Mouse (Mus musculus) myocyte (in vitro differentiated cells): ENCODE results near the gene Bach2. TPM values are rescaled to one million over a fixed set of nuclear protein-coding genes. Genes with fewer than 3 reads are reported as not detected.

Experiments
- H3K27me3 ChIP-seq: one replicate; pipeline ENCODE4 v1.6.1; 2011; ENCODE audit not compliant: control insufficient read depth, insufficient read depth, insufficient read length
- H3K36me3 ChIP-seq: one replicate; pipeline ENCODE4 v1.6.1; 2011; ENCODE audit not compliant: control insufficient read depth, insufficient read depth
- H3K4me2 ChIP-seq: one replicate; pipeline ENCODE4 v1.6.1; 2011; ENCODE audit warnings: low read depth, control low read depth
- H3K4me3 ChIP-seq: one replicate; pipeline ENCODE4 v1.5.1; 2011; ENCODE audit warnings: mild to moderate bottlenecking, control low read depth, moderate library complexity
- H3K79me2 ChIP-seq: one replicate; pipeline ENCODE4 v1.6.1; 2011; ENCODE audit not compliant: control insufficient read depth, insufficient read depth
- H3ac ChIP-seq: one replicate; pipeline ENCODE4 v1.6.1; 2011; ENCODE audit not compliant: control insufficient read depth, insufficient read length
- CEBPB ChIP-seq: IDR thresholded peaks from 2 replicates; pipeline ENCODE4 v1.6.1; 2011; ENCODE audit warnings: mild to moderate bottlenecking, moderate library complexity; ENCODE audit not compliant: poor library complexity, insufficient read depth, severe bottlenecking
- E2F4 ChIP-seq: IDR thresholded peaks from one replicate; pipeline ENCODE4 v1.6.1; 2011; ENCODE audit warnings: mild to moderate bottlenecking, control low read depth, moderate library complexity; ENCODE audit not compliant: insufficient read depth
- MAX ChIP-seq: IDR thresholded peaks from one replicate; pipeline ENCODE4 v1.6.1; 2011; ENCODE audit warnings: low read depth, mild to moderate bottlenecking, control low read depth
- MYOD1 ChIP-seq, 3 experiments: IDR thresholded peaks; one replicate each; pipeline ENCODE4 v1.6.1; 2011; ENCODE audit warnings: control low read depth in 2 of 3, low read depth in 2 of 3, mild to moderate bottlenecking in 2 of 3, moderate library complexity in 1 of 3; ENCODE audit not compliant: insufficient read length in 2 of 3, control insufficient read depth in 1 of 3
- MYOG ChIP-seq, 3 experiments: IDR thresholded peaks; one replicate each; pipeline ENCODE4 v1.6.1; 2011; ENCODE audit warnings: control low read depth in 2 of 3, low read depth in 2 of 3, mild to moderate bottlenecking in 2 of 3; ENCODE audit not compliant: insufficient read length in 2 of 3, control insufficient read depth in 1 of 3, insufficient read depth in 1 of 3
- POLR2A ChIP-seq: IDR thresholded peaks from one replicate; pipeline ENCODE4 v1.6.1; 2011; ENCODE audit warnings: low read depth, mild to moderate bottlenecking, control low read depth, moderate library complexity; ENCODE audit not compliant: insufficient read length
- POLR2AphosphoS2 ChIP-seq: IDR thresholded peaks from one replicate; pipeline ENCODE4 v1.6.1; 2011; ENCODE audit warnings: low read depth, control low read depth; ENCODE audit not compliant: insufficient read length
- REST ChIP-seq: IDR thresholded peaks from one replicate; pipeline ENCODE4 v1.6.1; 2011; ENCODE audit warnings: mild to moderate bottlenecking, control low read depth, moderate library complexity; ENCODE audit not compliant: insufficient read depth, insufficient read length
- SRF ChIP-seq: IDR thresholded peaks from one replicate; pipeline ENCODE4 v1.6.1; 2011; ENCODE audit warnings: low read depth; ENCODE audit not compliant: control insufficient read depth, insufficient read length
- TCF12 ChIP-seq: IDR thresholded peaks from one replicate; pipeline ENCODE4 v1.6.1; 2011; ENCODE audit warnings: mild to moderate bottlenecking, control low read depth; ENCODE audit not compliant: poor library complexity, insufficient read depth, severe bottlenecking
- TCF3 ChIP-seq: IDR thresholded peaks from one replicate; pipeline ENCODE4 v1.6.1; 2011; ENCODE audit warnings: low read depth, control low read depth; ENCODE audit not compliant: insufficient read length
- USF1 ChIP-seq: IDR thresholded peaks from one replicate; pipeline ENCODE4 v1.6.1; 2011; ENCODE audit warnings: low read depth, mild to moderate bottlenecking, control low read depth, moderate library complexity
- polyA plus RNA-seq: library from polyadenylated mRNA; unstranded; fragments of >200 nt; fragmentation: generic; extraction: Trizol; gene quantifications from one replicate; pipeline ENCODE4 v1.2.1, GENCODE M21; 2012; ENCODE audit warnings: missing spikeins

Gene Bach2
- polyA plus RNA-seq, 1 experiment = 0.29 TPM

DNA sequence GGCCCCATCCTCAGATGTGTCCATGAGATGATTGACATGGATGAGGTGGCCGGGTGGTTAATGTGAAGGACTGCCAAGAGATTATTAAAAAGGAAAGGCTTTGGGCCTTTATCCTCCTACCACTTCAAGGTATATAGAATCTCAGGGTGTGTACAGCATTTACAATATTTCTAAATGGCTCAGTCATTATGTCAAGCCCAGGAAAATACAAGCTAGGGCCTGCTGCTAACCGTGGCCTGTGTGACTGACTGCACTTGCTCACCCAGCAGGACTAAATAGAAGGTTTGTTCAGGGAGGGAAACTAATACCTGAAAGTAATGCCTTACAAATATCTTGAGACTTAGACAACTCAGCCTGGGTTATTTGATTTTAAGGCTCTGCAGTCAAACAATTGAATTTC lies 283.4 kb downstream of the Bach2 start:
- no peak overlapping the region for H3K4me2 ChIP-seq
- no peaks in the 10 kb centered on the region for H3K36me3 ChIP-seq
- no peaks in the 10 kb centered on the region for H3K27me3 ChIP-seq
- H3ac ChIP-seq = no peak overlapping the region
- no peak overlapping the region for H3K4me3 ChIP-seq
- TF ChIP-seq TCF12 (no peak), CEBPB (no peak), POLR2A (no peak), MYOD1 (IDR thresholded peaks at IDR 0.05; ENCODE audit: control insufficient read depth in 1 of 3, insufficient read length in 2 of 3, low read depth in 2 of 3) (no peak), E2F4 (no peak), TCF3 (no peak), USF1 (no peak), REST (no peak), POLR2AphosphoS2 (no peak), MYOG (IDR thresholded peaks at IDR 0.05; ENCODE audit: control insufficient read depth in 1 of 3, insufficient read depth in 1 of 3, insufficient read length in 2 of 3, low read depth in 2 of 3) (no peak), SRF (no peak), MAX (no peak)
- H3K79me2 ChIP-seq = no peaks in the 10 kb centered on the region

- TF ChIP-seq POLR2AphosphoS2 (no peak), CEBPB (no peak), POLR2A (no peak), USF1 (no peak), TCF12 (no peak), MYOG (IDR thresholded peaks at IDR 0.05; ENCODE audit: control insufficient read depth in 1 of 3, insufficient read depth in 1 of 3, insufficient read length in 2 of 3, low read depth in 2 of 3) (no peak), SRF (no peak), MAX (no peak), TCF3 (no peak), REST (no peak), E2F4 (no peak), MYOD1 (IDR thresholded peaks at IDR 0.05; ENCODE audit: control insufficient read depth in 1 of 3, insufficient read length in 2 of 3, low read depth in 2 of 3) (no peak)
- Histone ChIP-seq H3K4me2 (no peak overlapping the region), H3ac (no peak overlapping the region), H3K79me2 (no peaks in the 10 kb centered on the region), H3K4me3 (no peak overlapping the region), H3K27me3 (no peaks in the 10 kb centered on the region), H3K36me3 (no peaks in the 10 kb centered on the region)
Measured at GRCm38 (mm10) chr4:32524282-32524681, 285.7 kb downstream of the Bach2 start.

- Histone ChIP-seq H3K79me2 (no peaks in the 10 kb centered on the region), H3ac (no peak overlapping the region), H3K27me3 (no peaks in the 10 kb centered on the region), H3K4me3 (no peak overlapping the region), H3K4me2 (no peak overlapping the region), H3K36me3 (no peaks in the 10 kb centered on the region)
- TF ChIP-seq MAX (no peak), E2F4 (no peak), MYOD1 (IDR thresholded peaks at IDR 0.05; ENCODE audit: control insufficient read depth in 1 of 3, insufficient read length in 2 of 3, low read depth in 2 of 3) (no peak), SRF (no peak), TCF12 (no peak)
Measured at GRCm38 (mm10) chr4:32525000-32525399, 286.4 kb downstream of the Bach2 start.

DNA sequence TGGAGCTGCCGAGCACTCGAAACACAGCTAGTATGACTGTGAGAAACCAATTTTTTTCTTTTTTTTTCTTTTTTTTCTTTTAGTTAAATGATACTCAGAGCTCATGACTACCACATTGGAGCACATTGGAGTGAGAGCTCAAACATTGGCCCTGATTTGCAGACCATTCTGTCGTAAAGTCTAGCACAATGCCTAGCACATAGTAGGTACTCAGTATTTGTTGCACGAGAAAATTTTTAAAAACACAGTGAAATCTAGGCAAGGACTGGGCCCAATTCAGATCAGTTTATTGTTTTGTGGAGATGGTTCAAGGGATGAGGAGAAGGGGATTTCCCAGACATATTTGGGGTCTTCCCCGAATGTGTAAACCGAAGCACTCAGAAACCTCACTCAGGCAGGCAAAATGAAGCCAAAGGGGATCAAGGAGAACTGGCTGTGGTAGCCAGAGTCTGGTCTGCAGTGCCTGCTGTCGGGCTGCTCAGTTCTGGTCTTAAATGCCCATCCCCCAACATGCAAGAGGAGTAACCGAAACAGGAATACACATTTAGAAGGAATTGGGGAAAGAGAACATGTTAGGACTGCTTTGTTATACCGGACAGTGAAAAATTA lies 287.7 kb downstream of the Bach2 start:
- Histone ChIP-seq H3K4me2 (no peak overlapping the region), H3K4me3 (no peak overlapping the region), H3K79me2 (no peaks in the 10 kb centered on the region), H3K27me3 (no peaks in the 10 kb centered on the region), H3K36me3 (no peaks in the 10 kb centered on the region), H3ac (no peak overlapping the region)
- TF ChIP-seq E2F4 (no peak), MYOD1 (IDR thresholded peaks at IDR 0.05; ENCODE audit: control insufficient read depth in 1 of 3, insufficient read length in 2 of 3, low read depth in 2 of 3) (no peak), CEBPB (no peak), MYOG (IDR thresholded peaks at IDR 0.05; ENCODE audit: control insufficient read depth in 1 of 3, insufficient read depth in 1 of 3, insufficient read length in 2 of 3, low read depth in 2 of 3) (no peak), MAX (no peak), POLR2AphosphoS2 (no peak), USF1 (no peak), TCF12 (no peak), SRF (no peak), TCF3 (no peak), REST (no peak), POLR2A (no peak)

- Histone ChIP-seq H3K4me2 (no peak overlapping the region), H3K27me3 (no peaks in the 10 kb centered on the region), H3K79me2 (no peaks in the 10 kb centered on the region), H3K4me3 (no peak overlapping the region), H3ac (no peak overlapping the region), H3K36me3 (no peaks in the 10 kb centered on the region)
- no peak for TF ChIP-seq USF1
- no peak for TF ChIP-seq MYOD1 (IDR thresholded peaks at IDR 0.05; ENCODE audit: control insufficient read depth in 1 of 3, insufficient read length in 2 of 3, low read depth in 2 of 3)
- no peak for TF ChIP-seq TCF12
- no peak for TF ChIP-seq SRF
- no peak for TF ChIP-seq POLR2A
- TF ChIP-seq MAX = no peak
- no peak for TF ChIP-seq CEBPB
- TF ChIP-seq E2F4 = no peak
- TF ChIP-seq MYOG (IDR thresholded peaks at IDR 0.05; ENCODE audit: control insufficient read depth in 1 of 3, insufficient read depth in 1 of 3, insufficient read length in 2 of 3, low read depth in 2 of 3) = no peak
- TF ChIP-seq POLR2AphosphoS2 = no peak
- TF ChIP-seq REST = no peak
- no peak for TF ChIP-seq TCF3
Measured at GRCm38 (mm10) chr4:32529443-32529995, 290.9 kb downstream of the Bach2 start.
